Mouse (Mus musculus) heart, postnatal 14 days (tissue): Measurements from ENCODE around the gene Megf11. TPM values are rescaled to one million over a fixed set of nuclear protein-coding genes. Genes with fewer than 3 reads are reported as not detected.
"Not testable (repeated sequence)": the region's sequence is repeated elsewhere in the genome, so short reads cannot be mapped to it uniquely, and the experiment has no call there.

Experiments used
- DNase-seq, 2 experiments: peaks; one replicate each; pipeline ENCODE4 v3.0.0; 2021 to 2022
- intact Hi-C: fragments of 180-260 bp; cut with DNase I; formaldehyde crosslinking; loops from one replicate; pipeline ENCODE4 v1.15.1; 2025
- total RNA-seq, 2 experiments: library from RNA; stranded (reverse); gene quantifications; 2 replicates each; pipeline ENCODE4 v1.2.3; 2021

Gene Megf11
- total RNA-seq, 2 experiments from 2014 or later = 3.6 to 4.2 TPM

GRCm38 (mm10) chr9:64671341-64672319 is 286.2 kb downstream of the Megf11 start:
- intact Hi-C loops, DNase-seq: not testable (repeated sequence)

- intact Hi-C loops = no loop called here
- no peak for DNase-seq
Observed at GRCm38 (mm10) chr9:64687122-64688014, 301.9 kb downstream of the Megf11 start.

GRCm38 (mm10) chr9:64688015-64688394 is 302.6 kb downstream of the Megf11 start:
- intact Hi-C loops = no loop called here
- DNase-seq = no peak

- DNase-seq = no peak
- intact Hi-C loops = loop anchor here (2.0 to 5.0 kb wide), 2 partner anchors 296 to 343 kb away; no protein-coding TSS in a partner anchor
Observed at GRCm38 (mm10) chr9:64690771-64691170, 305.3 kb downstream of the Megf11 start.

DNA sequence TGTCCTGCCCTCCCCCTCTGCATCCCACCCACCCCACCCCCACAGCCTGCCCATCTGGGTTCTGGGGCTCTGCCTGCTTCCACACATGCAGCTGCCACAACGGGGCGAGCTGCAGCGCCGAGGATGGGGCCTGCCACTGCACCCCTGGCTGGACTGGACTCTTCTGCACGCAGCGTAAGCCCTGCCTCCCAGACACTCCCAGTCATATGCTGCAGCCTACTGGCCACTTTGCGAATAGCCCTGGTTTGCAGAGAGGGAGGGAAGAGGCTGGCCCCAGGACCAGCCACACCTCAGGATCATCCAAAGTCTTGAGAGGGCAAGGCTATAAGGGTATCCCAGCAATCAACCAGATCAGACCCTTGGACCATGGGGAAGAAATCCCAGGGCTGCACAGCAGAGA is 305.8 kb downstream of the Megf11 start:
- intact Hi-C loops = loop anchor here (2.0 to 5.0 kb wide), 2 partner anchors 296 to 344 kb away; no protein-coding TSS in a partner anchor
- DNase-seq = peak; percentile 31 to 69

- intact Hi-C loops = loop anchor here (5.0 kb wide), 1 partner anchor 346 kb away; no protein-coding TSS in a partner anchor
- no peak for DNase-seq
Observed at GRCm38 (mm10) chr9:64693094-64693493, 307.7 kb downstream of the Megf11 start.

DNA sequence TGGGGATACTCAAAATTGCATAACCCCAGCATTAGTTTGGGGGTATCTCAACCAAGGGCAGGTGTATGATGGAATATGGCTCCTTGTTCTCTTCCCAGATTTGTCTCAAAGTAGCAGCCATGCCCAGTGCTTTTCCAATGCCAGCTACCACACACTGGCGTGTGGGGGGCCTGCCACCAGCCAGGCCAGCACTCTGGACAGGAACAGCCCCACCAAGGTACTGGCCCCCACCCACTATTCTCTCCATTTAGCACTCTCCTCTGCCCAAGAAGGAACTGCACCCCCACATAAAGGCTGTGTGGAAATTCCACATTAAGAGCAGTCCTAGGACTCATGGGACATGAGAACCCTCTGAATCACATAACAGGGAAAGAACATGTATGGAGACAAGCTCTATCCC is 309.8 kb downstream of the Megf11 start:
- no peak for DNase-seq
- intact Hi-C loops = loop anchor here (5.0 kb wide), 1 partner anchor 37 kb away; no protein-coding TSS in a partner anchor

- intact Hi-C loops = loop anchor here (5.0 kb wide), 1 partner anchor 36 kb away; no protein-coding TSS in a partner anchor
- DNase-seq = no peak
Observed at GRCm38 (mm10) chr9:64696404-64696803, 311.0 kb downstream of the Megf11 start.

- no peak for DNase-seq
- intact Hi-C loops = loop anchor here (5.0 kb wide), 1 partner anchor 35 kb away; no protein-coding TSS in a partner anchor
Observed at GRCm38 (mm10) chr9:64697006-64697405, 311.6 kb downstream of the Megf11 start.

- intact Hi-C loops = loop anchor here (5.0 kb wide), 1 partner anchor 35 kb away; no protein-coding TSS in a partner anchor
- no peak for DNase-seq
Observed at GRCm38 (mm10) chr9:64697677-64698076, 312.3 kb downstream of the Megf11 start.

- no peak for DNase-seq
- intact Hi-C loops = loop anchor here (5.0 kb wide), 1 partner anchor 34 kb away; no protein-coding TSS in a partner anchor
Observed at GRCm38 (mm10) chr9:64698586-64698985, 313.2 kb downstream of the Megf11 start.

GRCm38 (mm10) chr9:64700451-64701311 is 315.3 kb downstream of the Megf11 start:
- DNase-seq = no peak
- intact Hi-C loops = no loop called here

- DNase-seq = peak in 1 of 2 experiments; percentile 18
Observed at GRCm38 (mm10) chr9:64701651-64702050, 316.2 kb downstream of the Megf11 start.

DNA sequence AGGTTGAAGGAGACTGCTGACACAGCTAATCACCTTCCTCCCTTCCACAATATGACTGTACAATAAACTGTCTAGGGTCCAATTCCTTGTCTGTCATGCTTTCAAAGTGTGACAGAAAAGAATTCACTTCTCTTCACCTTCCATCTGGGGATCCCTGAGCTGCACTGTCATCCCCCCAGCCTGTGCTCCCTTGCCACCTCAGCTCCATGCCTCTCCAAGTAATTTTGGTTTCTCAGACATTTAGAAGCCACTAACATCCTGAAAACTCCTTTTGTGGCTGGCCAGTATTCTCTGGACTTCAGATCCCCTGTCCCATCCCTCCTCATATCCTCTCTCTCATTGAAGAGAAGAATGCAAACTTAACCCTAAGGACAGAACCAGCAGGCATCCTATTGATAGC is 317.0 kb downstream of the Megf11 start:
- intact Hi-C loops = no loop called here
- no peak for DNase-seq

More at GRCm38 (mm10) chr9:64701651-64702050, 316.2 kb downstream of the Megf11 start:
- intact Hi-C loops = no loop called here

- intact Hi-C loops = no loop called here
- peak; percentile 15 to 27 for DNase-seq
Observed at GRCm38 (mm10) chr9:64702937-64703336, 317.5 kb downstream of the Megf11 start.

- intact Hi-C loops = no loop called here
Observed at GRCm38 (mm10) chr9:64703420-64703965, 318.1 kb downstream of the Megf11 start.

DNA sequence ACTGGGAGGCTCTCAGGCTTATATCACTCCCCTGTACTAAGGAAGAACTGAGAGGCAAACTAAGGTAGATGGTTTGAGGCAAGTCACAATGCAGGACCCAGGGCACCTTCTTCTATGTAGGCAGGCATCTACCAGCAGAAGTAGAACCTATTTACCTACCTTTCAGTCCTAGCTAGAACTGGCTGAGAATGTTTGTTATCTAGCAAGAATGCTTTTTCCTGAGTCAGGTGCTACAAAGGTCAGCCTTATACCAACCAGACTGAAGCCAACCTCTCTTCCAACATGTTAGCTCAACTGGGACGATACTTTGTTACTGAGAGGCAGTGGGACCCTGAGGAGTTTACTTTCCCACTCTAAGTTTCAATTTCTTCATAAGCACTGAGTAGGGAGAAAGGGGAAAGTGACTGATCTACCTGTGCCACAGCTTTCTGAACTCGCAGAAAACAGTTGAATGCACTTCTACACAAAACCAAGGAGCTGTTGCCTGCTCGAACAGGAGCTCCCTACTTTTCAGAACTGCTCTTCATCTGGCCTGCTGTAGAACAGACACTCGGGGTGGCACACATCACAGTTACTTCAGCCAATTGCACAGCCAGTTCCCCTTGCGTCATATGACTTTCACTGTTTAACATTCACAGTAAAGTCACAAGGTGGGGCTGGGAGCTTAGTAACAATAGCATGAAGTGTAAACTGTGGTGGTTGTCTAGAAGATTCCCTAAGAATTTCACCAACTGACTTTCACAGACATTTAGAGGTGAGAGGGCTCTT is 318.8 kb downstream of the Megf11 start:
- no peak for DNase-seq
- intact Hi-C loops = no loop called here

More at GRCm38 (mm10) chr9:64703420-64703965, 318.1 kb downstream of the Megf11 start:
- no peak for DNase-seq

- intact Hi-C loops = not testable (repeated sequence)
Observed at GRCm38 (mm10) chr9:64710291-64710690, 324.9 kb downstream of the Megf11 start.

More at GRCm38 (mm10) chr9:64710291-64710690, 324.9 kb downstream of the Megf11 start:
- DNase-seq = not testable (repeated sequence)
